Mouse (Mus musculus): ENCODE data around the gene Cadps. TPM values are rescaled to one million over a fixed set of nuclear protein-coding genes. Genes with fewer than 3 reads are reported as not detected.

Cadps gene
- polyA plus RNA-seq, 1 experiment from 2014 or later: 12.6 TPM

DNA sequence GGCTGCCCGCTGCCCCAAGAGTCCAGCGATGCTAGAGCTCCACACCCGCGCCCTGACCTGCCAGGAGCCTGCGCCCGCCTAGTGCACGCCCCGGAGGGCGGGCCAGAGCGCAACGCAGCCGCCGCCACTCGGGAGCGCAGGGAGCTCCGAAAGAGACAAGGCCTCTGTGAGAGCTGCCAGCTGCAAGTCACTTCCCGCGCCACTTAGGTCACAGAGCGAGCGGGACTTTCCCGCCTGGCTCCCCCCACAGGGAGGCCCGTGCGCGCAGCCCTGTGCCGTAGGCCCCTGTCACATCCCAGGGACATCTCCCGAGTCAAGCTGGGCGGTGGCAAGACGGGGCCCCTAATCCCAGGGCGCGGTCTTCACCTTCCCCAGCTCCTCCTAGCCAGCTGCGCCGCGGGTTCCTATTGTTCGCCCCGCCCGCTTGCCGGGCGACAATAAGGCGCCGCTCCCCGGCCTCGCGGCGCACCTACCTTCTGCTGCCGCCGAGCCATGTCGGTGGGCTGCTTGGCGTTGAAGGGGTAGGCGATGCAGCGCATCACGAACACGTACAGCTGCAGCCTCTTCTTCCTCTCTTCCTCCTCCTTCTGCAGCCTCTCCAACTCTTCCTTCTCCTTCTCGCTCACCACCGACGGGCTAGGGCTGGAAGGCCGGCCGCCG is 918 bp downstream of the Cadps start:
- WGBS: under 1% methylated on average over 56 of the region's 58 CpGs
- H3K4me2 ChIP-seq: peak overlapping the region; percentile 78
- 0 out of 2 replicates have a peak, but pooled peaks cover 4% of the 10 kb centered on the region for H3K4me1 ChIP-seq (ENCODE audit: control insufficient read depth, insufficient read depth, low read length)
- H3K27me3 ChIP-seq (ENCODE audit: control insufficient read depth, insufficient read depth, low read length): no peaks in the 10 kb centered on the region
- peak overlapping the region; percentile 70 for H3K27ac ChIP-seq (ENCODE audit: low read depth, low read length)
- H3K4me3 ChIP-seq (ENCODE audit: low read depth, low read length): peak overlapping the region; percentile 71
- peak overlapping the region; percentile 87 for H3K9ac ChIP-seq (ENCODE audit: low read length)
- H3K36me3 ChIP-seq (ENCODE audit: control insufficient read depth, insufficient read depth, low read length): no peaks in the 10 kb centered on the region
- ATAC-seq (ENCODE audit: low FRiP score) (peak; percentile 88), DNase-seq (ENCODE audit: low spot score, missing footprints) (peak; percentile 96)
- no peaks in the 10 kb centered on the region for H3K9me3 ChIP-seq (ENCODE audit: control insufficient read depth, low read length)

DNA sequence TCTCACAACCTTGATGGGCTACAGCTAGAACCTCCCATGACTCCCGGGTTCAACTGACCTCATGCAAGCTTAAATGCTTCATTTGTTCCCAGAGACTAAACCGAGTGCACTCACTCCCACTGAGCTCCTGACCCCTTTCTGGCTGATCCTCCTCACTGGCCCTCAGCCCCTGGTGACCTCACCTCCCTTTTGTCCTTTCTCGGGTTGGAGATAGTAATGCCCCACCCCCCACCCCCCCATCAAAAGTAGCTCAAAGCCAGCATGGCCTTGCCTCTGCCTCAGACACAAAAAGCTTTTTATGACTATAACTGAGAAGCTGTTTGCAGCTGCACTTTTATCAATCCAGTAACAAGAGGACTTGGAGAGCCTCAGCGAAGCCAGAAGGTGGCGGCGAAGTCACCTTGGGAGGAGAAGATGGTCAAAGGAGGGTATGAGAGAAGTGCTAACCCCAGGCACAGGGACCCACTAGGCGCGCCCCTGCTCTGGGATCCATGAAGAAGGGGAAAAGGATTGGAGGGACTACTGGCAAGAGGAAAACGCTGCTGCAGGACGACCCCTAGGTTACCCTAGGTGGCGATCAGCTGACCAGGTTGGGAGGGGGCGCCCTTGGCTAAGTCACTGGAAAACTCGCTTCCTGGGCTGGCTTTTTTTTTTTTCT is 1.6 kb downstream of the Cadps start:
- Histone ChIP-seq H3K9me3 (ENCODE audit: control insufficient read depth, low read length) (no peaks in the 10 kb centered on the region), H3K4me1 (ENCODE audit: control insufficient read depth, insufficient read depth, low read length) (0 out of 2 replicates have a peak, but pooled peaks cover 4% of the 10 kb centered on the region), H3K27ac (ENCODE audit: low read depth, low read length) (peak overlapping the region; percentile 70), H3K27me3 (ENCODE audit: control insufficient read depth, insufficient read depth, low read length) (no peaks in the 10 kb centered on the region), H3K9ac (ENCODE audit: low read length) (peak overlapping the region; percentile 87), H3K4me3 (ENCODE audit: low read depth, low read length) (peak overlapping the region; percentile 71), H3K36me3 (ENCODE audit: control insufficient read depth, insufficient read depth, low read length) (no peaks in the 10 kb centered on the region), H3K4me2 (peak overlapping the region; percentile 78)
- ATAC-seq (ENCODE audit: low FRiP score): peak; percentile 41; the same call in 1 of the 2 replicates
- WGBS: 0% methylated on average over 12 of the region's 13 CpGs
- no peak for DNase-seq (ENCODE audit: low spot score, missing footprints)

DNA sequence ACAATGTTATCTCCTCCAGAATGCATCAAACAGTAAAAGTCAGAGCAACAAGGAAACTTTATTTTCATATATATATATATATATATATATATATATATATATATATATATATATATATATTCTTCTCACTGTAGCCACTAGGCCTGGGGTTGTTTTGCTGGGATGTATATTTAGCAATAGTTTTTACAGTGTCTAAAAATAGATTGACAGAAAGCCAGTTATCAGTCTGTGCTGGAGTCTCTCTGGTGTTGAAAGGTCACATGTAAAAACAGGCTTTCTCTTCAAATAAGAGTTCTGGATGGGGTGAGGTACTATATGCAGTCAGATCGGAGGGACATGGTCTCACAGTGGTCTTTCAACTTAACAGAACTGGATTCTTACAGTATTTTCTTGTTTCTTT is 2.7 kb downstream of the Cadps start:
- DNase-seq (ENCODE audit: low spot score, missing footprints) (no peak), ATAC-seq (ENCODE audit: low FRiP score) (no peak)
- Histone ChIP-seq H3K9me3 (ENCODE audit: control insufficient read depth, low read length) (no peaks in the 10 kb centered on the region), H3K27ac (ENCODE audit: low read depth, low read length) (no peak overlapping the region), H3K36me3 (ENCODE audit: control insufficient read depth, insufficient read depth, low read length) (no peaks in the 10 kb centered on the region), H3K4me3 (ENCODE audit: low read depth, low read length) (no peak overlapping the region), H3K9ac (ENCODE audit: low read length) (no peak overlapping the region), H3K4me1 (ENCODE audit: control insufficient read depth, insufficient read depth, low read length) (0 out of 2 replicates have a peak, but pooled peaks cover 4% of the 10 kb centered on the region), H3K4me2 (no peak overlapping the region), H3K27me3 (ENCODE audit: control insufficient read depth, insufficient read depth, low read length) (no peaks in the 10 kb centered on the region)
- 79% methylated on average over 1 of the region's 1 CpGs for WGBS

DNA sequence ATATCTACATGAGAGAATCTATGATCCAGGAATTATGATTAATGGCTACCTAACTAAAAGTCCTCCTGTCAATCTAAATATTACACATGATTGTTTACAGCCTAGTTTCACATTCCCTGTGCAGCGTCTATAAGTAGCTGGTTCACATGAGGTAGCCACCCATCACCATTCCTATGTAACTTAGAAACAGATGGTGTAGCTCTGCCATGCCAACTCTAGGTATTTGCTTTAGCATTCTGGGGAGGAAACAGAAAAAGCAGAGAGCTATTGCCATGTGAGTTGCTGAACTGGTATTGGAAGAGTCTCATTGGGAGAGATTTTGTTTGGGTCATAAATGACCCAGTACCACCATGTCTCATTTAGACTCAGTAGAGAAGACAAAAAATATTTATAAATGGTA is 4.4 kb downstream of the Cadps start:
- no peak overlapping the region for H3K9ac ChIP-seq (ENCODE audit: low read length)
- H3K36me3 ChIP-seq (ENCODE audit: control insufficient read depth, insufficient read depth, low read length): no peaks in the 10 kb centered on the region
- 0 out of 2 replicates have a peak, but pooled peaks cover 4% of the 10 kb centered on the region for H3K4me1 ChIP-seq (ENCODE audit: control insufficient read depth, insufficient read depth, low read length)
- no peaks in the 10 kb centered on the region for H3K27me3 ChIP-seq (ENCODE audit: control insufficient read depth, insufficient read depth, low read length)
- H3K27ac ChIP-seq (ENCODE audit: low read depth, low read length): no peak overlapping the region
- no peaks in the 10 kb centered on the region for H3K9me3 ChIP-seq (ENCODE audit: control insufficient read depth, low read length)
- 81% methylated on average over 1 of the region's 1 CpGs for WGBS
- DNase-seq (ENCODE audit: low spot score, missing footprints): no peak
- no peak overlapping the region for H3K4me3 ChIP-seq (ENCODE audit: low read depth, low read length)
- H3K4me2 ChIP-seq: no peak overlapping the region
- no peak for ATAC-seq (ENCODE audit: low FRiP score)

DNA sequence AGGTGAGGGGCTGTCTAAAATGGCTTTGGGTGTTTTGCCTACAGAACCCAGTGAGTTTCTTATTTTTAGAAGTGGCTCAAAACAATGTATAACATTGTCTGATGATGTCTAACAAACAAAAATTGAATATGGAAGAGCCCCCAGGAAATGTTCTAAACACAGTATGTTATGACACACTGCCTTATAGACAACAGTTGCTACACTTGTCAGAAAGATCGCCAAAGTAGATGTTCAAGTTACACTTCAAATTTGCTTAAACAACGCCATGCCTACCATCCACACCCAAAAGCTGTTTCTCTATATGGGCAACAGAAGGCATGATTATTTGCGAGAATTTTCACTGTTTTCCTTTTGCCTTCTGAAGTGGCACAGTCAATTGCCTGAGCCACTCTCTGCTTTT is 10.8 kb downstream of the Cadps start:
- H3K27ac ChIP-seq (ENCODE audit: low read depth, low read length): no peak overlapping the region
- H3K9me3 ChIP-seq (ENCODE audit: control insufficient read depth, low read length): no peaks in the 10 kb centered on the region
- no peak overlapping the region for H3K4me2 ChIP-seq
- no peaks in the 10 kb centered on the region for H3K36me3 ChIP-seq (ENCODE audit: control insufficient read depth, insufficient read depth, low read length)
- H3K4me1 ChIP-seq (ENCODE audit: control insufficient read depth, insufficient read depth, low read length): no peaks in the 10 kb centered on the region
- no peaks in the 10 kb centered on the region for H3K27me3 ChIP-seq (ENCODE audit: control insufficient read depth, insufficient read depth, low read length)
- H3K9ac ChIP-seq (ENCODE audit: low read length): no peak overlapping the region
- DNase-seq (ENCODE audit: low spot score, missing footprints) (no peak), ATAC-seq (ENCODE audit: low FRiP score) (no peak)
- H3K4me3 ChIP-seq (ENCODE audit: low read depth, low read length): no peak overlapping the region
- 85% methylated on average over 3 of the region's 3 CpGs for WGBS

DNA sequence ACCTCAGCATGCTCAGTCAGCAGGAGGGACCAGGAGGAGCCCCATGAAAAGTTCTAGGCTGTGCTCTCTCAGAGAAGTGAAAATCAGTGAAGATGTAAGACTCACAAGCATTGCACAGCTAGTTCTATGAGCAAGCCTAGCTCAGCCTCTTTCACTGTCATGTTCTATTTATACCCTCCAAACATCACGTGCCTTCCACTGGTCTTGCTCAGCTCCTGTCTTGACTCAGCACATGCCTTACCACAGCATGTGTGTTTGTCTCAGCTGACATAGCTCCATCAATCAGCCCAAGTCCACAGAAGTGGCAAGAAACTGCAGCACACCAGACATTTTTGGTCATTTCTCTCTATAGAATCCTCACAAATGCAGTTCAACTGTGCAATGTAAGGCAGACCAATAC is 19.9 kb downstream of the Cadps start:
- no peaks in the 10 kb centered on the region for H3K36me3 ChIP-seq (ENCODE audit: control insufficient read depth, insufficient read depth, low read length)
- H3K27ac ChIP-seq (ENCODE audit: low read depth, low read length): no peak overlapping the region
- WGBS: 76% methylated on average over 1 of the region's 1 CpGs
- ATAC-seq (ENCODE audit: low FRiP score) (no peak), DNase-seq (ENCODE audit: low spot score, missing footprints) (no peak)
- H3K9ac ChIP-seq (ENCODE audit: low read length): no peak overlapping the region
- no peaks in the 10 kb centered on the region for H3K9me3 ChIP-seq (ENCODE audit: control insufficient read depth, low read length)
- H3K4me3 ChIP-seq (ENCODE audit: low read depth, low read length): no peak overlapping the region
- no peak overlapping the region for H3K4me2 ChIP-seq
- H3K27me3 ChIP-seq (ENCODE audit: control insufficient read depth, insufficient read depth, low read length): no peaks in the 10 kb centered on the region
- H3K4me1 ChIP-seq (ENCODE audit: control insufficient read depth, insufficient read depth, low read length): no peaks in the 10 kb centered on the region

DNA sequence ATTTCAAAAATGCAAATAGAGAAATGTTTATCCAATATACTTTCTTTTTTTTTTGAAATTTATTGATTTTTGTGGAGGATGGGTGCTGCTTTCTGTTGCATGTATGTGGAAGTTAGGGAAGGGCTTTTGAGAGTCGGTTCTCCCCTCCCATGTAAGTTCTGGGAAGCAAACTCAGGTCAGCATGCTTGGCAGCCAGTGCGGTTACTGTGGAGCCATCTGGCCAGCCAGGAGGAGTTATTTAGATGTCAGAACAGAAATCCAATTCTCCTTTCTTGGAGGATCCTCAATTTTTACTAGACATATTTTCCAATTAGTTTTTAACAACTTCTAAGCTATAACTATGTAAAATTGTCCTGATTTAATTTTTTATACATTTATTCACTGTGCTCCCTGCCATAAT is 21.8 kb downstream of the Cadps start:
- 82% methylated on average over 2 of the region's 2 CpGs for WGBS

DNA sequence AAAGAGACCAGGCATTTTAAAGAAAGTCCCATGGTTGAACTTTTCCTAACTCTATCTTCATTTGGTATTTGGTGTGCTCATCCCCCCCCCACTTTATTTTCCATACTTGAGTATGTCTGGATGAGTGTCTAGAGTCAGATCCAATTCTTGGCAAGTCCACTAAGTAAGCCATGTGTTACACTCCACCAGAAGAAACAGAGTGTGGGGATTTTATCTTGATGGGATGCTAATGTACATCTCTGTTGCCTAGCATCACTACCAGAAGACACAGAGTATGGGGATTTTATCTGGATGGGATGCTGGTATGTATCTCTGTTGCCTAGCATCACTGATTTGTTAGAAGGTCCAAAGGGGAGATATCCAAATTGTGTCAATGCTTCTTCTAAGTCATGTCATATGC is 24.0 kb downstream of the Cadps start:
- no peak for ATAC-seq (ENCODE audit: low FRiP score)
- Histone ChIP-seq H3K9ac (ENCODE audit: low read length) (no peak overlapping the region), H3K4me3 (ENCODE audit: low read depth, low read length) (no peak overlapping the region), H3K27me3 (ENCODE audit: control insufficient read depth, insufficient read depth, low read length) (no peaks in the 10 kb centered on the region), H3K36me3 (ENCODE audit: control insufficient read depth, insufficient read depth, low read length) (no peaks in the 10 kb centered on the region), H3K4me2 (no peak overlapping the region), H3K27ac (ENCODE audit: low read depth, low read length) (no peak overlapping the region), H3K9me3 (ENCODE audit: control insufficient read depth, low read length) (no peaks in the 10 kb centered on the region), H3K4me1 (ENCODE audit: control insufficient read depth, insufficient read depth, low read length) (no peaks in the 10 kb centered on the region)
- DNase-seq (ENCODE audit: low spot score, missing footprints): no peak

More for the DNA sequence above, 21.8 kb downstream of the Cadps start:
- Histone ChIP-seq H3K9me3 (ENCODE audit: control insufficient read depth, low read length) (no peaks in the 10 kb centered on the region), H3K4me1 (ENCODE audit: control insufficient read depth, insufficient read depth, low read length) (no peaks in the 10 kb centered on the region), H3K36me3 (ENCODE audit: control insufficient read depth, insufficient read depth, low read length) (no peaks in the 10 kb centered on the region), H3K4me2 (no peak overlapping the region), H3K27me3 (ENCODE audit: control insufficient read depth, insufficient read depth, low read length) (no peaks in the 10 kb centered on the region), H3K27ac (ENCODE audit: low read depth, low read length) (no peak overlapping the region), H3K9ac (ENCODE audit: low read length) (no peak overlapping the region), H3K4me3 (ENCODE audit: low read depth, low read length) (no peak overlapping the region)
- DNase-seq (ENCODE audit: low spot score, missing footprints) (no peak), ATAC-seq (ENCODE audit: low FRiP score) (no peak)

DNA sequence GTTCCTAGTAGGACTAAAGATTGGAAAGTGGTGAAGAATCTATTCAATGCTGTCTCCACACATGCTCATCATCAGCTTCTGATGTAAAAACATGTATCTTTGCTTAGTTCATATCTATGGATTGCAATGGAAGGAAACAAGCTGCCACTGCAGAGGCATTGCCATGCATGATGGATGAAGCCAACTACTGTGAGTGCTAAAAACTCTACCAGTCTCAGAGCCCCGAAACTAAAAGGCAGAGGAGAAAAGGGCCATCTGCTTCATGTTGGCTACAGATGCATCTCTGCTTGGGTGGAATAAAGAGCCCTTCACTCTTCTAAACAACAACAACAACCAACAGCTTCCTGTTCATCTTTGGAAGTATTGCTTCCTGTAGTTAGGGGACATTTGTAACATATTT is 38.6 kb downstream of the Cadps start:
- Histone ChIP-seq H3K4me2 (no peak overlapping the region), H3K9ac (ENCODE audit: low read length) (no peak overlapping the region), H3K9me3 (ENCODE audit: control insufficient read depth, low read length) (no peaks in the 10 kb centered on the region), H3K4me3 (ENCODE audit: low read depth, low read length) (no peak overlapping the region), H3K27me3 (ENCODE audit: control insufficient read depth, insufficient read depth, low read length) (no peaks in the 10 kb centered on the region), H3K36me3 (ENCODE audit: control insufficient read depth, insufficient read depth, low read length) (no peaks in the 10 kb centered on the region), H3K27ac (ENCODE audit: low read depth, low read length) (no peak overlapping the region), H3K4me1 (ENCODE audit: control insufficient read depth, insufficient read depth, low read length) (no peaks in the 10 kb centered on the region)
- no peak for ATAC-seq (ENCODE audit: low FRiP score)
- DNase-seq (ENCODE audit: low spot score, missing footprints): no peak
- 96% methylated on average over 1 of the region's 1 CpGs for WGBS

Measured in midbrain, embryonic 11.5 days (tissue).